Mouse (Mus musculus): ENCODE data around the gene Nono. TPM values are rescaled to one million over a fixed set of nuclear protein-coding genes. Genes with fewer than 3 reads are reported as not detected.

Nono gene
- 337 TPM for polyA plus RNA-seq (2015; fragmentation: Illumina TruSeq; extraction: RNeasy Lipid Tissue Mini Kit (QIAGEN cat#74804); ENCODE audit: insufficient read depth, low replicate concordance)

DNA sequence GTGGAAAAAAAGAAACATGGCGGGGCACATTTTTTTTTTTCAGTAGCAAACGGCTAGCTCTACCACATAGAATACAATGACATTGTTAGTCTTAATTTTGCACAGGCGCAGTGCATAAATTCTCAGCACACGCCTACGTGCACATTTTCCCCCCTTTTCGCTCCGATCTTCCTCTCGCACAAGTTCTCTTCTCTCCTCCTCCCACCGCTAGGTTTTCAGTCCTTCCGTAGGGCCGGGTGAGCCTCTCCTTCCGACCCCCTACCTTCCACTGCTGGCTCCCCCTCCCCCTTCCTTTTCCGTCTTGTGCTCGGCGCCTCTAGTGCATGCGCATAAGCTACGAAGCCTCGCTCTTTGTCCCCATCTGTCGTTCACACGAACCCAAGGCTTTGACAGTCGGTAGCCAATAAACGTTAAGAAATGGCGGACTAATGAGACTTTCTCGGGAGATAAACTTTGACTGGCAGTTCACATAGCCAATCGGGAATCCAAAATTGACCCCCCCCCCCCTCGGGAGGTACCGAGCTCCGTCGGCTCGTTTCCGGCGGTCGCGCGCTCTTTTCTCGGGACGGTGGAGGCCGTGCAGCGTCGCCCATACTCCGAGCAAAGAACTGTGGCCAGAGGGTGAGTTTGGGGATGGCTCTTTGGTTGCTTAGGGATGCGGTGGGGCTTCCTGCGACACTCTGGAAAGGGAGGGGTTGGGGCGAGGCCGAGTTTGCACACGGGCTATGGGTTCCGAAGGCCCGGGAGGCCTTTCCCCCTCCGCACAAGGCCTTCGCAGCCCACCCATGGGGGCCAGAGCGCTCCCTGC, at the start of gene Nono:
TSS of gene Nono (plus strand) at position 177 of the 808 bp plus-strand sequence.

DNA sequence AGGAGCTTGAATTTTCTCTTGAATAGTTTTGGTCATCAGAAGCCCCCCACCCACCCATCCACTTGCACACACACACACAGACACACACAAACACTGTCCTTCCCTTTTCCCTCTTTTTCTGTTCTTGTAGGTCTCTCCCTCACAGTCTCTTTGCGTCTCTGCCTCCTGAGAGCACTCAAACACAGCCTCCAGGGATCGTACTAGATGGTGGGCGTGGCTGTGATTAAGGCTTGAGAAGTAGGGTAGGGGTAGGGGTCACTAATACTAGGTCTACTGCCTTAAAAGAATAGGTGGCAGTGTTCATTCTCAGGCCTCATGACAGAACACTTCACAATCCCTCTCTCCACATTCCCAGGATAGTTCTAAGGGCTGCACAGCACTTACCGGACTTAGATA, 8.4 kb upstream of the Nono start, which contains the start of gene Zmym3:
TSS of gene Zmym3 (minus strand) at position 150 of the 396 bp plus-strand sequence.

DNA sequence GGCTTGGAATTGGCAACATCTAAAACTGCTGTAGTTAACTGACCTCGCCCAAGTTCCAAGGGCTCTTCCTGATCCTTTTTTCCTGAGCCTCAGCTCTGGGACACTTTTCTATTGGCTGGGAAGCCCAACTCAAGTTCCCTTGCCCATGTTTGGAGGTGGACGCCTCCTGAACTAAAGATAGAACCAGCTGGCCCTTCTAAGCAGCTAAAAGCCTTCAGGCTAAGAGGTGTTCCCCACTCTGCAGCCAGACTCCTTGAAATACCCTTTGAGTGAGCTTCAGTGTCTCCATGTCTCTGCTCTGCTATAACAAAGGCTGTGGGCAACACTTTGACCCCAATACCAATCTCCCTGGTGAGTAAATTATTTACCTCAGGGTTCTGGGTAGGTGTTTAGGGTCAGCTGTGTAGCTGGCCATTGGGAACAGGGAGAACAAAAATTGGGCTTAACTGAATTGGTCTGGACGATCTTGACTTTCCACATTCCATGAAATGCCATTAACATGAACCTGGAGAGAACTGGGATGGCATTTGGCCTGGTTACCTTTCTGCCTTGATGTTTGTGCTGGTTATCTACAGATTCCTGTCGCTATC, 19.9 kb downstream of the Nono start, which contains the start of gene Itgb1bp2:
TSS of gene Itgb1bp2 (plus strand) at position 203 of the 590 bp plus-strand sequence.

Other genes starting within 250 kb of the Nono start
- gene Snx12, start 206.8 kb upstream of the Nono start, polyA plus RNA-seq (2015; fragmentation: Illumina TruSeq; extraction: RNeasy Lipid Tissue Mini Kit (QIAGEN cat#74804); ENCODE audit: insufficient read depth, low replicate concordance) = 31.4 TPM
- gene Foxo4, start 174.8 kb upstream of the Nono start, polyA plus RNA-seq (2015; fragmentation: Illumina TruSeq; extraction: RNeasy Lipid Tissue Mini Kit (QIAGEN cat#74804); ENCODE audit: insufficient read depth, low replicate concordance) = 21.2 TPM
- gene Gm614, start 165.3 kb upstream of the Nono start, polyA plus RNA-seq (2015; fragmentation: Illumina TruSeq; extraction: RNeasy Lipid Tissue Mini Kit (QIAGEN cat#74804); ENCODE audit: insufficient read depth, low replicate concordance) = 16.0 TPM
- 666 TPM for gene Il2rg, start 161.1 kb upstream of the Nono start, polyA plus RNA-seq (2015; fragmentation: Illumina TruSeq; extraction: RNeasy Lipid Tissue Mini Kit (QIAGEN cat#74804); ENCODE audit: insufficient read depth, low replicate concordance)
- not detected for gene Gm20489, start 160.3 kb upstream of the Nono start, polyA plus RNA-seq (2015; fragmentation: Illumina TruSeq; extraction: RNeasy Lipid Tissue Mini Kit (QIAGEN cat#74804); ENCODE audit: insufficient read depth, low replicate concordance)
- 81.4 TPM for gene Med12, start 155.3 kb upstream of the Nono start, polyA plus RNA-seq (2015; fragmentation: Illumina TruSeq; extraction: RNeasy Lipid Tissue Mini Kit (QIAGEN cat#74804); ENCODE audit: insufficient read depth, low replicate concordance)
- 0.68 TPM for gene Nlgn3, start 130.2 kb upstream of the Nono start, polyA plus RNA-seq (2015; fragmentation: Illumina TruSeq; extraction: RNeasy Lipid Tissue Mini Kit (QIAGEN cat#74804); ENCODE audit: insufficient read depth, low replicate concordance)
- not detected for gene Gjb1, start 52.9 kb upstream of the Nono start, polyA plus RNA-seq (2015; fragmentation: Illumina TruSeq; extraction: RNeasy Lipid Tissue Mini Kit (QIAGEN cat#74804); ENCODE audit: insufficient read depth, low replicate concordance)
- gene Zmym3, start 8.5 kb upstream of the Nono start, polyA plus RNA-seq (2015; fragmentation: Illumina TruSeq; extraction: RNeasy Lipid Tissue Mini Kit (QIAGEN cat#74804); ENCODE audit: insufficient read depth, low replicate concordance) = 37.7 TPM
- 1.6 TPM for gene Itgb1bp2, start 19.8 kb downstream of the Nono start, polyA plus RNA-seq (2015; fragmentation: Illumina TruSeq; extraction: RNeasy Lipid Tissue Mini Kit (QIAGEN cat#74804); ENCODE audit: insufficient read depth, low replicate concordance)
- gene Taf1, start 103.4 kb downstream of the Nono start, polyA plus RNA-seq (2015; fragmentation: Illumina TruSeq; extraction: RNeasy Lipid Tissue Mini Kit (QIAGEN cat#74804); ENCODE audit: insufficient read depth, low replicate concordance) = 73.4 TPM
- gene Ogt, start 210.7 kb downstream of the Nono start, polyA plus RNA-seq (2015; fragmentation: Illumina TruSeq; extraction: RNeasy Lipid Tissue Mini Kit (QIAGEN cat#74804); ENCODE audit: insufficient read depth, low replicate concordance) = 550 TPM